Mouse (Mus musculus) WW6 (cell line): ENCODE measurements around the gene Ezr.

Source experiments
- DNase-seq: peaks from one replicate; pipeline ENCODE4 v3.0.0-alpha.2; 2013; ENCODE audit warnings: low read depth, low spot score

Ezr gene

DNA sequence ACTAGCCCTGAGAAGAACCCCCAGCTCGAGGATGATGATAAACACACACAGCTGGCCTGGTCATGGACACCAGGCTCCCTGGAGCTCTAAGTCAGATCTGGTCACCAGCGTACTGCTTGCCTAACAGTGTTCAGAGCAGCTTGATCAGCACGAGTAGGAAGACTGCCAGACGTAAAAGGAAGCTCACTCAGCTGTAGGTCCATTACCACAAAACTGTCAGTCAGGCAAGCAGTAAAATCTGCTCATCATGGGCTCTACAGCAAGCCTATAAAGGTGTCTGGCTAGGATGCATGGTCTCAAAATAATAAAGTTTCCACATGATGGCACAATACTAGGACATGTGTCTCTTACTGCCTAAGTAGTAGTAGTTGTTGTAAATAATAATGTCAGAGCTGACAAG, 13.0 kb downstream of the Ezr start:
- DNase-seq, result no peak

DNA sequence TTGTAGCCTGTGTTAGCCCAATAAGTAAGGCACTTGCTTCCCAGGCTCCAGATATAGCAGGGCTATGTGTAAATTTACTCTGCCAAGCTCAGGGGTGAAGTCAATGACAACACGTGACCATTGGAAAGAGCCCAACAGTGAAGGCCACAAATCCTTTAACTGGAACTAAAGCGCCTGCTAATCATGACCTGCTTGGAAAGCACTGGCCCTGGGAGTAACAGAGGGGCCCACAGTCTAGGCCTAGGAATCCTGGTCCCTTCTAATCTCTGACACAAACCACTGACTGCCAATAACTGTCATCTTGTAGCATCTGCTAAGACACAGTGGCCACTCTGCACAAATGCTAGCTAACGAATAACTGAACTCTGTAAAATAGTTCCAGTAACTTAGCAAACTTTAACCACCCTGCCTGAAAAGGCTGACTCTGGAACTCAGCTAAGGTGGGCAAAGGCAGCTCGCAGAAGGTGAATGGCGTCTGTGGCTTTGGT, 14.2 kb downstream of the Ezr start:
- DNase-seq, result no peak

DNA sequence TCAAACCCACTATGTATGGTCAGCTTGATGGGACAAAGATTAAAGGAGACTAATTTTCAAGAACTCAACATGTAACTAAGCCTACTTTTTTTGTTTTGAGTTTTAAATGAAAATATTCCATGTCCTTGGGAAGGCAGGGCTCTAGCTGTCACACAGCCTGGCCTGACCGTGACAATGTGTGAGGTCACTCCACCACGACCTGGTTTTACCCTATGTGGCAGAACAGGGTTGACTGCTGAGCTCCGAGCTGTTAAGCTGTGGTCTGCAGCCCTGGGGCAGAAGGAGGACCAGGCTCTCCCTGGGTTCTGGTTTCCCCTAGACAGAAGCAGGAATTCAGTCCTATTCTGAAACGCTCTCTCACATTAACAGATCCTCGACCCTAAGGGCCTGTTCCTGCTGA, 14.8 kb downstream of the Ezr start:
- DNase-seq, result no peak

DNA sequence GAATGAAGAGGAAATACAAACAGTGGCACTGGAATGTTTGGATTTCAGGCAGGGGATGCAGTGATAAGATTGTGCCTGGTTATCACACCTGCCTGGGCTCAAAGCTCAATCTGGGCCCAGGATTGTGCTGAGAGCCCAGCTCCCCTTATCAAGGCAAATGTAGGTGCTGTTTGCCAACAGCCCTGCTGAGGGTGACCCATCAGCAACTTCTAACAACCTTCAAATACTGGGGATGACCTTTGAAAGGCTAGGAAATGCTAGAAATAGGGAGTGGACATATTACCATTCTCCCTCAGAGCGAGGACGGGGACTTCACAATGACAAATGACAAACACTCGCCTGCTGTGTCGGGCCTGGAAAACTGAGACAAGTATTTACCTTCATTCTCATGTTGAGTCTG, 15.8 kb downstream of the Ezr start:
- no peak for DNase-seq

DNA sequence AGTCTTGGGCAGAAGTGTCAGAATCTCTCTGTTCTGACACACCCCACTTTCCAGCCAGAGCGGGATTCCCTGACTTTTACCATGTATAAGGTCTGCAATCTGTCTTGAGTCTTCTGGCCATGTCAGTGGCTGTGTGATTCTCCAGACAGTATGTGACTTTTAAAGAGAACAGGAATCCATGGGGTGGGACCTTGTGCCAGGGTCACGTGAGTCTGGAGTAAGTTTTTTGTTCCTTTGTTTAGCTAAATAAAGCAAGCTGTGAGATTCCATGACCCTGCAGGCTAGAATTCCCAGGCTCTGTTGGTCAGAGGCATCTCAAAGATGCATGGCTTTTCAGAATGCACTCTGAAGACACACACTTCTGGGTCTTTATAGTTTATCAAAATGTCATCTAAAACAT, 16.7 kb downstream of the Ezr start:
- no peak for DNase-seq

DNA sequence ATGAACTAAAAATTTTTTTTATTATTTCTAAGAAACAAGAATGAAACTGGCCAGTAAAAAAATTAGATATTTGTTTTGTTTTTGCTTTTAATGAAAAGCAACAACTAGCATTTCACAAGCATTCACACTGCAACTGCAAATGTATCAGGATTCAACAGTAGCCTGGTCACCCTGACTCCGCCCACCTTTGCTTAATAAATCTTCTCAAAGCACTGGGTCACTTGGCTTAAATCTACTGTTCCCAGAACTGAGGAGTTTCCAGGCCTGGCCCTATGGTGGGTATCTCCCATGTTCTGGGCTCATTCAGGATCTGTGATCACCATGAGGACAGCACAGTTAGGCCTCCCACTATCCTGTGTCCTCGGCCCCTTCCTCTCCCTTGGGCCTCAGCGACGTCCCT, 17.9 kb downstream of the Ezr start:
- DNase-seq, result no peak

DNA sequence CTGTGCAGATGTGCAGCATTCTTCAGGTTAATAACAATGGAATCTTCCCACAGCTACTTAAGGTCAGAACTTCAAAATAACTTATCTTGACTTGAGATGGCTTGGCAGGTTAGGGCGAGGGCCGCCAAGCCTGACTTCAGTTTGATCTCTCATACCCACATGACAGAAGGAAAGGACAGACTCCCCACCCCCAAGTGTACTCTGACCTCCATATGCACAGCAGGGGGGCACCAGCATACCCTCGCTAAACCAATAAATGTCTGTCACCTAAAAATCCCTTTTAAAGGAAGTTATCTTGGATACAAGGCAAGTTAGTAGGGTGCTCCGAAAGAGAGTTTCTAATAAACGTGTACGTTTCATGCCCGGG, 18.4 kb downstream of the Ezr start:
- DNase-seq, result no peak

DNA sequence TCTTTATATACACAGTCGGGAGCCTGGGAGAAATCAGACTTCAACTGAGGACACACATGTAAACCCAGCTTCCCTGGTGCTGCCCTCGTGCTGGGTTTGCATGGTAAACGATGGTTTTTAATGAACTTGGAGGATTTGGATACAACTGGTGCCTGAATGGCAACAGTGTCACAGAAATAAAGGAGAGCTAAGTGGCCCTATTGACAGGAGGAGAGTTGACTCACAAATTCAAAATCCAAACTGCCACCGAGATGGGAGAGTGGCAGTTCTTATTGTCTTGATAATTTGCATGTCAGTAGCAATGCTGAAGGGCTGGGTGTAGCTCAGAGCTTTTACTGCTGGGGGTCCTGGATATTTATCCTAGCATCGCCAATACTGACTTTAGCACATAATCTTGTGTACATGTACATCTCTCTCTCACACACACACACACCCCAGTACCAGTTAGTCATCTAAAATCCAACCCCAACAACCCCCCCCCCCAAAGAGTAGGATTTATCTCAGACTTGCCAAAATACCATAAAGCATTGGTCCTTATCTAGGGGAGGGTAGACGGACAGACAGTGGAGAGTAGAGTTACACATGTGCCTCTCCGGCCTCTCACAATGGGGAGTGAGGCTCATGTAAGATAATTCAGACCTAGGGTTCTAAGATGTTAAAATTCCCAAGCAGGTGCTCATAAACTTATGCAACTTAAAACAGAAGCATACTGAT, 18.9 kb downstream of the Ezr start:
- no peak for DNase-seq

DNA sequence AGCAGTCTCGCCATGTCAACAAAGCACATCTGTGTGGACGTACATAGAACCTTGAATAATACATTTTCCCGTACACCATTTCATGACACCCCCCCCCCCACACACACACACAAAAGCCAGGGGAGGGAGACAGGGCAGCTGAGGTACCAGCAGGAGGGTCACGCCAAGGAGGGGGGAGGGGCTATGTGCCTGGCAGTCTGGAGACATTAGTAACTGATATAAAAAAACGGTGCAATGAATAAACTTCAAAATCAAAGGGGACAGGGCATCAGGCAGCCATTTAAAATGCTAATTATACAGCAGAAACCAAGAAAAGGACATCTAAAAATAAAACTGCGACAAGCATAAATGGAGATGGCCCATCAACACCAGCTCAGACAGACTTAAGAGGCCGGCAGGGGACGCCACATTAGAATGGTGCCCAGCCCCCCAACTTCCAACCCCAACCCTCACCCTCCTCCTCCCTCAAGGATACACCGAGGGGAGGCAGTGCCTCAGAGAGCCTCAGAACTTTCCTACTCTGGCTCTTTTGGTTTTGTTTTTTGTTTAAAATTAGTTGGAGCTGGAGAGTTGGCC, 22.8 kb downstream of the Ezr start:
- no peak for DNase-seq

DNA sequence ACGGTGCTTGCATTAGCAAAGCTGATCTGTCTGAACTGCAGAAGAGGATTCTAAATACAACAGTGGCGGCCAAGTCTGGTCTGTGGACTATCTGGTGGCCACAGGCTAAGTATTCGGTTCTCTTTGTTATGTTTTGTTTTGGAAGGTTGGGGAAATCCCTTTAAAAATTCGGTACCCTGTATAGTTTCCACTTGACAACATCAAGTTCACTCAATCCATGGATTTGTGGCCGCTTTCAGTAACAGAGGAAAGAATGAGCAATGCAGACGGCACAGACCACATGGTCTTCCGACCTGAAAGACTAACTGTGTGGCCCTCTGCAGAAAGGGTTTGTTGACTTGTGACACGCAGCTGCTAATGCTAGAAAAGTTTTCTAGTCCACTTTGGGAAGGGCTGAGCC, 23.7 kb downstream of the Ezr start:
- DNase-seq, result no peak

DNA sequence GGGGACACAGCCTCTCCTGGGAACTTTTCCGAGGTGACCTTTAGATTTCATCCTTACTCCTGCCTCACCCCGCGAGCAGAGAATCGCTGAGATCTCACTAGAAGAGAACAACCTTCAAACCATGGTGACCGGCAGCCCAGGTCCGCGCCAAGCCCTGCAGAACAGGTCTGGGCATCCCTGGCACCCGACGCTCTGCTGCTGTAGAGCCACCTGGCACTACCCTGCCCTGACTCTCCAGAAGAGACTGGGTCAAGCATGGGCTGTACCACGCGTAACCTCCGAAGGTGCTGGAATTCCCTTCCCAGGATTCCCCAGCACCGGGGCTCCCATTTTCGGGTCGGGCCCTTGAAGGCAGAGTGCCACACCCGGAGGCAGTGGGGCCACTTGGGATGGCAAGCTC, 24.7 kb downstream of the Ezr start:
- no peak for DNase-seq

DNA sequence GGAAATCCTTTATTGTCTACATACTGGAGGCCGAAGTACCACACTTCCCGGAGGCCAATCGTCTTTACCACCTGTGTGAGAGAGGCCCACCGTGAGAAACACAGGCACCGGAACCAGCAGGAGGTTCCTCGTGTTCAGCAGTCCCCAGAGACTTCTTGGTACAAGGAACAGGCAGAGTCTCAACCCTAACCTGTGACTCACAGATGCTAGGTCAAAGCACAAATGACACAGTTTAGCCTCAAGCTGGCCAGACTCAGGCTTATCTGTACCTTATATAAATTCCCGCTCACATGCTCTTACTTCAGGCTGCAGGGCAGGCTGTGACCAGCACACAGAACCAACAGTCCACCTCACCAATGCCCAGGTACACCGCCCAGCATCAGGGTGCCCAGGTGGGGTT, 26.7 kb downstream of the Ezr start:
- DNase-seq, result no peak

DNA sequence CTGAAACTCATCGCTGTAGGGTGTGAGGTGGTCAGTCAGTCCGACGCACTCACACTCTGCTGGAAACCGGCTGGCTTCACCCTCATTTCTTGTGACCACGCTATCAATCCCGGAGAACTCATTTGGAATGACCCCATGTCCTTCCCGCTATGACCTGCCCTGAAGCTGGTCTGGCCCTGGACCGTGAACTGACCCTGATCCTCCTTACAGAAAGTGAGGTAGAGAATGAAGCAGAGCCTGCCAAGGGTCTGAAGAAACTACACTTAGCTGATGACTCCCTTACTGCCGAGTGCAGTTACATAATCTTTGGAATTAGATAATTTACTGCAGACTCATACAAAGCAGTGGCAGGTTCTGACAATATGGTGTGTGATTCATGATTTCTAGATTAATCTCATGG, 27.4 kb downstream of the Ezr start:
- no peak for DNase-seq

DNA sequence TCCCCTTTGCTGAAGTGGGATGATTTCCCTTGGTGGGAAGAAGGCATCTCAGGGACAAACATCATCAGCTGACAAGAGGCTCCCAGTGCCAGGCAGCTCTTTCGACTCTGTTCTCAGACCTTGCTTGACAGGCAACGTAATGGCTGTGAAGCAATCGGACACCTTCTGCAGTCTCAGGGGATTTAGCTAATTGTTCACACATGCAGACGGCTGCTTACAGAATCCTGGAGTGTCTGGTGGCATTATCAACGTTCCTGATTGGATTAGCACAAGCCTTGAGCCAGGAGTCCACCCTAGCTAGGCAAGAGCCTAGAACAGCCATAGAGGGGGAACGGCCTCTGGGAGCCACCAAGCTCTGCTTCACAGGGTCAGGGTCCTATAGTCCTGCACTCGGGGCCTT, 30.2 kb downstream of the Ezr start:
- DNase-seq, result no peak

DNA sequence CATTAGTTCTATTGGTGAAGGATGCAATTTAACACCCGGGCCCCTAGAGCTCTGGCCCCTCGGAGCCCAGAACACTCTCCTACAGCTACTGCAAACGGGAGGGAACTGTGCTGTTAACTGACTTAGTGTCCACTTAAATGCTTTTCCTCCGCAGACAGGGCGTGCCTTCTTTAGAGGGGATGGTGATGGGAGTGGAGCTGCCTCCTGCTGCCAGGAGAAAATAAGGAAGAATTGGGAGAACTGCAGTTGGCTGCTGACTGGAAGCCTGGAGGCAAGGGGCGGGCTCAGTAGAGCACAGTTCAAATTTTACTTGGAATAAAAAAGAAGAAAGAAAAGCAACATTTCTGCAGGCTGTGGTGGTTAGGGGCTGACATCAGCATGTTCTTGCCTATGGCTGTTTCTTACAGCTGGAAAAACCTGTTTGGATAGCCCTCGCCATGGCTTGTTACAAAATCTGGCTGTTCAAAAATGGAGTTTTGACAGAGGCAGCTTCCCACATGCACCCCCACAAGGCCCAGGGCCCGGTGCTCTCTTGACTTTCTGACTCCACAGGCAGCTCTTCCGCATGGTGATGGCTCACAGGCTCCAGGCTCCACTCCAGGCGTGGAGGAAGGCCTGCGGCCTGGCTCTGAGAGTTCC, 31.2 kb downstream of the Ezr start:
- DNase-seq, result no peak

DNA sequence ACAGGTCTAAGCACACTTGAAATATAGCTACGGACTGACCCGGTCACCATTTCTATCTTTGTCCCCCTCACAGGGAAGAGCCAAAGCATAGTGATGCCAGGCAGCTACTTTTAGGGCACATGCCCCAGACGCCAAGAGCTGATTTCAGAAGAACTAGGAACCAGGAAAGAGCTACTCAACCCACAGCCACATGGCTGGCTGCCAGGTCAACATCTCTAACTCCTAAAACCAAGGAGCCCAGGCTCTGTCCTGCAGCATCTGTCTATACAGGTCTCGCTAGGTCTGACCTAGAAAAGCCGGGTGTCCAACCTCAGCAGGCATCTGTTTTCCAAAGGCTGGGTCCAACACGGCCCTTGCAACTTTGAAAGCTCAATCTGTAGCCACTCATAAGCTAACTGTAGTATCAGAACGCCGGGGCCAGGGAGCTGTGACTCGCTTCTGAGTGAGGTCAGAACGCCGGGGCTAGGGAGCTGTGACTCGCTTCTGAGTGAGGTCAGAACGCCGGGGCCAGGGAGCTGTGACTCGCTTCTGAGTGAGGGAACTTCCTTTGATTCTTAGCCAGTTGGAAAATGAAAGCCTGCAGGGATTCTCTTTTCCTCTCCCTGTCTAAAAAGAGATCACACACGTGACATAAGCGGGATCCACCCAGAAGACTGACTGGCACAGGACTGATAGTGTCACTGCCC, 33.7 kb downstream of the Ezr start:
- no peak for DNase-seq

DNA sequence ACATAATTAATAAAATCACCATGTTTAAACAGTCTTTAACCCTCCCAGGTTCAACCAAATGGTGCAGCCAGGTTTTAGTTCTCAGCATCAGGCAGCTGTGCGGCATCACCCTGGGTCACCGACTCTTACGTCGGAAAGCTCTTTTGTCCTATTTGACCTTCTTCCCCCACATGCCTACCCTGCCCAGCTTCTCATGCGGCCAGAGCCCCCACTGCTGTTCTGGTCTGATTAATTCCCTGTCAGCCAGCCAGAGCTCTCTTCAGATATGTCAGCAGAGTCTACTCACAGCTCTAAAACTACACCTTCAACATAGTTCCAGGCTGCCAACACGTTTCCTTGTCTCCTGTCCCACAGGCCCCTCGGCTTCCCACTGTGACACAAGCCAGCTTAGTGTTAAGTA, 35.1 kb downstream of the Ezr start:
- no peak for DNase-seq

DNA sequence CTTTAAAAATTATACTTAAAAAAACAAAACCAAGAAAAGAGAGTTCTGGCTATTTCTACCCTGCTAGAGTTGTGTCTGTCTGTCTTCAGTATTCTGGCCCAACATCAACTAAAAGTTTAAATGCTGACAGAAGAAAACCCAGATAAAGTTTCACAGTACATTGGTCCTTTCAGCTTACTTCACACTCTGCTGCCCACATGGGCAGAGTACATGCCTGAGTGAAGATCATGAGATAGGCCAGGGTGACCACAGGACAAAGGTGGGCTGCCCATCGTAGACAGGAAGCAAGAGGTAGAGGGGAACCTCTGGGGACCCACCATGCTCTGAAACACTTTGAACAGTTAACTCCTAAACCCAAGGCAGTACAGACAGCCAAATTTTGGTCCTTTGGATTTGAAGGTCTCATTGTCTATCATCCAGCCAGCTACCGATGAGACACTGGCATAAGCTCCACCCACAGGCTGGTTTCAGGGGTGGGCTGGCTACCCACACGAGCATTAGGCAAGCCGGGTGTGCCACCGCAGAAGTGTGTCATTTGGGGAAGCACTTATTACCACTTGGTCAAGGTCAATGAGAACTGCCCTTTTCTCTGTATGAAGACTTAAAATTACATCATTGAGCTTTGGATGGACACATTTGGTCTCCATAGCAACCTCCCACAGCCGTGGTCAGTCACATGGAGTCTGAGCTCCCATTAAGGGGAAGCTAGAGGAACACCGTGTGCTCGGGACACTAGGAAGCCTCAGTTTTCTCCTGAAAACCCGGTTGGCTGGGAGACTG, 35.9 kb downstream of the Ezr start:
- no peak for DNase-seq

DNA sequence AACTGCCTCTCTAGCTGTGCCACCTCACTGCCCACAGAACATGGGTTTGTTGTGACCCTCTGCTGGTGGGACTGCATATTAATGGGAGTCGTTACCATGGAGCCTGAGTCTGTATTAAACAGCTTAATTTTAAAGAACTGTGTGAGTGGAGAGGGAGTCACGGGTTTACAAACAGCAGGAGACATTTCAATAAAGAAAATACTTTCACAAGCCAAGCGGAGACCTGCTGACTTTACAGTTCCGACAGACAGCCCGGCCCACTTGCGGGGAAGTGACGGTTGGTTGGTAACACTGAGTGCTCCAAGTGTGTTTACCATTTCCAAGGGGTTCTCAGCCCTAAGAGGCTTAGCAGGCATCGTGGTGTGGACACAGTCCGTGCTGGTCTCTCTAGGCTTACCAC, 36.6 kb downstream of the Ezr start:
- DNase-seq, result no peak

DNA sequence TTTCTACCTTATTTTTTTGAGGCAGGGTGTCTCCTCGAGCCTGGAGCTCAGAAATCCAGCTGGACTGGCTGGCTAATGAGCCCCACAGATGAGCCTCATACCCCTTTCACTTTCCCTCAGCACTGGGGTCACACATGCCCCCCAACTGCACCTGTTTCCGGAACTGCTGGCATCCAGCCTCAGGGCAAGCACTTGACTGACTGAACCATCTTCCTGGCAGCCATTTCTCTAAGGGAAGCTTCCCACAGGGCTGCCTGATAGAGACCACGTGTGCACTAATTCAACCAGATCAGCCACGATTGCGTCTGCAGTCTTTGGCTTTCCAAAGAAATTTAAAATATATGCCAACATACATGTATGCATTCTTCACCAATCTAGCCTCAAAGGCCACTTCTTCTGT, 37.1 kb downstream of the Ezr start:
- DNase-seq, result no peak

DNA sequence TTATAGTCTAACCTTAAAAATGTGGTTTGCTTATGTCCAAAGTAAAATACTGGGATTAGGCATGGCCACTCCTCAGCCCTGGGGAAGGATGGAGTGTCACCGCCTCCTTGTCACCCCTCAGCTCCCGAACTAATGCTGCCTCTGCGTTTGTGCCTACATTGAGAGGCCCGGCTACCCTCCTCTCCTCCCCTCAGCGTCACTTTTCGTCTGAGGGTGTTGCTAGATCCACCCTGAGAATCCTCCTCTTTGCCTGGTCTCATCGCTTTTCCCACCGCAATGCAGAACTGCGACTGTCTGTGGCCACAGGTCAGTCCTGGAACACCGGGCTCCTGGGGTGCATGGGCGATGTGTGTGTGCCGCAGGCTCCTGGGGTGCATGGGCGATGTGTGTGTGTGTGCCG, 37.7 kb downstream of the Ezr start:
- DNase-seq, result no peak

DNA sequence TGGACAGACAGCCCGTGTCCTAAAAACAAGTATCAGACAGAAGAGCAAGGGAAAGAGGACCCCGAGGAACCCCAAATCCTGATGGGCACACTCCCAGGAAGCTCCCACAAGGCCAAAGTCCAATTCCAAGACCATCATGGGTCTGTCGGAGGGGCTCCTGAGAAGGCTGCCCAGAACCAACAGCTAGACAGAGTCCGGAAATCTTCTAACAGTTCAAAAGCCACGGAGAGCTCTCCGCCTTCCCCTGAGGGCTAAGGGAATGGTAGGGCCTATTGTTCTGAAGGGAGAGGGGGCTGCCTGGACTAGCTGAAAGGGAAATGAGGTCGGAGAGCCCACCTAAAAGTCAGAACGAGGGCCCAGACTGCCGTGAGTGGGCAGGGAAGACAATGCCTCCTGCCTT, 38.2 kb downstream of the Ezr start:
- DNase-seq, result no peak
